Mouse (Mus musculus) gastrocnemius, adult 8-10 months (tissue): ENCODE measurements at regions not wholly inside any gene's neighbourhood (a gene's known extent, or its start where the extent isn't known, plus 50 kb on each side); places are given as distances from the start of the nearest gene placed in this dataset.

Experiments used
- DNase-seq, 2 experiments: peaks; one replicate each; pipeline ENCODE4 v3.0.0; 2022; ENCODE audit warnings: low spot score in 2 of 2

- no peak for DNase-seq
Measured at GRCm38 (mm10) chr8:36304809-36305208, 539.2 kb downstream of the Gm19410 start.

DNA sequence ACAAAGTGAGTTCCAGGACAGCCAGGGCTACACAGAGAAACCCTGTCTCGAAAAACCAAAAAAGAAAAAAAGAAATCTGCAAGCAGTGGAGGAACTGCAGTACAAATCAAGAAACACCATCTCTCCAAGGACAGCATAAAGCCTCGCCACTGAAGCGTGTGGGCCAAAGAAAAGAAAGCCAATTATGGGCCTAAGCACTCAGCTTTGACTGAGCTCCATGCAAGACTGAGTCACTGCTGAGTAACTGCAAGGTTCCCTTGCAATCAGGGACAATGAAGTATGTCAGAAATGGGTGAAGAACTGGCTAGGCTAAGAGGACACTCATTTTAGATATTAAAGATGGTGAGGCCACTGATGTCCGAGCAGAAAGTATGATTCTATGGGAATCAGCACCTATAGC is 540.7 kb downstream of the Gm19410 start:
- no peak for DNase-seq

- DNase-seq, result no peak
Measured at GRCm38 (mm10) chr8:36307496-36307895, 541.9 kb downstream of the Gm19410 start.

- no peak for DNase-seq
Measured at GRCm38 (mm10) chr8:36308056-36308455, 542.5 kb downstream of the Gm19410 start.

DNA sequence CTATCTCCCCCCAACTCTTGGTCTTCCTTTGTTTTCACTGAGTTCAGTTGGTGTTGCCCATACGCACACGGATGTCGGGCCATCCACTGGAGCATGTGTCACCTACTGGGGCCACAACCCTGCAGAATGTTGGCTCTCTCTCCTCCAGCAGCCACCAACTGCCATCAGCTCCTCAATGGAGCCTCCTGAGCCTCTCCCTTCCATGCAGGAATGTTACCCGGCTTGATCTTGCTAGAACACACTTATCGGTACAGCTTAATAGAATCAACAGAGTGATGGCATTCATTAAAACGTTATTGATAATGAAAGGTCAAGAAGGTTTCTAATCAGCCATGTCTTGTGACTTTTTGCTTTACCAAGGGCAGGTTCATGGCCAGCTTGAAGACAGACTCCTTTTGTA is 543.7 kb downstream of the Gm19410 start:
- DNase-seq, result no peak

GRCm38 (mm10) chr8:36309952-36310351 is 544.4 kb downstream of the Gm19410 start:
- DNase-seq, result no peak

DNA sequence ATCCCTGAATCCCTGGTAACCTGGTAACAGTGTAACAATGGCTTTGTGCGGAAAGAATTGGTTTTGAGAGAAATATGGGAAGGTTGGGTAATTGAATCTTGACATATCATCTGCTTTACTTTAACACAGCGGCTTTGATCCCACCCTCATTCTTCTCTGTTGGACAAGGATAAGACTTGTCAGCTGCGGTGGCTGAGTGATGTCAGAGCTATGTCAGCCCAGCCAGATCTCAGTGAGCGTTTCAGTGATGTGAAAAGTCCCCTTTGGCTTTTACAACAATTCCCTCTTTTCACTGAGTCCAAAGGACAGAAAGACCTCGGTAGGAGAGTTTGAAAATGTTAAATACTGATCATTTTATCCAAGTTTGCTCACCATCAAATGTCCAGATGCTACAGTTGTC is 546.1 kb downstream of the Gm19410 start:
- DNase-seq, result no peak

DNA sequence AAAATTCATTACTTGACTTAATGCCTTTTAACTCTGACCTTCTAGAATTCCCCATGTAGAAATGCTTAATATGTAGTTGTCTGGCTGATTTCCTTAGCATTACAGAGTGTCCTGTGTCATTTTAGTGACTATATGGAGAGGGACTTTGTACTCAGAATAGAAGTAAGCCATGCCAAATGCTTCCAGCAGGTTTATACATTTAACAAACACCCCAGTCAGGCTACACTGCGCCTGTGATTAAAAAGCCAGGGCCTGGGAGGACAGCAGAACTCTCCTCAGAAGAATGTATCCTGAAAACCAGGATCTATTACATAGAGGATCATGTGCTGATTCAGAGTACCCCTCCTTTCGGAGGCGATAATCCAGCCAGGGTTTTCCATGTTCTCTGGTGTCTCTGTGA is 547.4 kb downstream of the Gm19410 start:
- DNase-seq, result no peak

DNA sequence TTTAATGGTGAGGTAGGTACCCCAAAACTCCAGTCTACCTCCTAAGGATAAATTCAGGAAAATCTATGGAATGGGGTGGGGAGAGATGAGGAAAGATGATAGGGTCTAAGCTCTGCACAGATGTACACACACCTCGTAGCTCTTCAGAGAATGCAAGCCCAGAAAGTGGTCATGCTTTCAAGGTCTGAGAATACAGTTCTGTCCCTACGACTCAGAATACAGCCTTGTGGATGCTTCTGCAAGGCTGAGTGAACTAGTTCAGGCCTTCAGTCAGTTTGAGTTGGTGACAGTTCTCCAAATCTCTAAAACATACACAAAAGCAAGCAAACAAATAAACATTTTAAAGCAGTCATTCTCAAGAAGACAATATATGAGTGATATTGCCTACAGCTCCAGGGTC is 552.8 kb downstream of the Gm19410 start:
- no peak for DNase-seq

DNA sequence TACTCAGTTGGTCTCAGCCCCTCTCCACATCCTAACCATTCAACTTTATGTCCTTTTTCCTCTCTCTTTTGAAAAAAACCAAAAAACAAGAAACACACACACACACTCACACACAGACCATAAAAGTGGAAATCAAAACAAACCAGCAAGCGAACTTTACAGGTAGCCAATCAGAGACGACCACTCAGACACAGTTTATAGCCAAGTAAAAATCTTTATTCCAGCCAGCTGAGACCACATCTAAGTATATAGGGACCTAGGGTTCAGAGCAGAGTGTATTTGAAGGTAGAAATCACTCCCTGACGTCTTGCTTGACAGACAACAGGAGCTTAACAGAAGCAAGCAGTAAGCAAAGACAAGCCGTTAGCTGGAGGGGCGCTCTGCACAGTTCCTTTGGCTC is 553.3 kb downstream of the Gm19410 start:
- no peak for DNase-seq

DNA sequence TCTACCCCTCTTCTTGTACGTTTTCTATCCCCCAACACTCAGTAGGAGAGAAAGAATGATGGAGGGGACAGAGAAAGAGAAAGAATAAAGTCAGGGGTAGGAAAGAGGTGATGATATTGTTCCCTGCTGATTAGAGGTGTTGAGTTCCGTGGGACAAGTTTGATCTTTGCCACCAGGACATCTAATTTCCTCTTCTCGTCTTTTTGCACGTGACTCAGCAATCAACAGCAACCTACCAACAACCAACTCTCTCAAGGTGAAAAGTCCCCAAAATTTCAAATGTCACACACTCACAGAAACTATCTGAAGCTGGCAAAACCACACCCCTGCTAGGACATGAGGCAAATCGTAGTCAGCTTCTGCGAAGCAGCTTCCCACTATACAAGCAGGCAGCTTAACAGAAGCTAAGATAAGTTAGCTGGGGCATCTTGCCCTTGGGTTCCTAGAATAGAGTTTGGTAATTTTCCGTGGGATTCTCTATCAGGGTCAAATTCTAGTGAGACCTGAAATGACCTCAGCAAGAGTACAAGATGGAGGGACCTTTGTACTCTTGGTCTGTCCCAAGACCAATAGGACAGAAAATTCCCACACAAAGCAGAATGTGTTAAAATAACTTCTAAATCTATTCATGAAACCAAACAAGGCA is 553.8 kb downstream of the Gm19410 start:
- DNase-seq, result no peak

DNA sequence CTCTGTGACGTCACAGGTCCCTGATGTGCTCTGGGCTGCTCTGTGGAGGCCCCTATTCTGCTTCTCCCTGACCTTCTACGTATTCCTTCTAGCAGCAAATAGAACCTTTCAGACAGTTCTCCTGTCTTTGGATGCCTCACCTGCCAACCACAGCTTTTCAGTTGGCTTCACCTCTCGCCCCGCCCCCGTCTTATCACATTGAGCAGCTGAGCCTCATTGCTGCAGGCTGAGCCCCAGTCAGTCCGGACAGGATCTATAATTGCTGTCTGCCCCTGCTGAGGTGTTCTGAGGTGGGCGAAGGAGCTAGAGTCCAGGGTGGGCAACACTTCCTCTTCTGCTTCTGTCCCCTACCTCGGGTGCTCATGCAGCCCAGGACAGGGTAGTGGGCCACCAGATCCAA is 556.5 kb downstream of the Gm19410 start:
- DNase-seq, result no peak

GRCm38 (mm10) chr8:36322578-36322977 is 557.0 kb downstream of the Gm19410 start:
- DNase-seq, result no peak

GRCm38 (mm10) chr8:36338628-36339027 is 573.0 kb downstream of the Gm19410 start:
- DNase-seq, result no peak

DNA sequence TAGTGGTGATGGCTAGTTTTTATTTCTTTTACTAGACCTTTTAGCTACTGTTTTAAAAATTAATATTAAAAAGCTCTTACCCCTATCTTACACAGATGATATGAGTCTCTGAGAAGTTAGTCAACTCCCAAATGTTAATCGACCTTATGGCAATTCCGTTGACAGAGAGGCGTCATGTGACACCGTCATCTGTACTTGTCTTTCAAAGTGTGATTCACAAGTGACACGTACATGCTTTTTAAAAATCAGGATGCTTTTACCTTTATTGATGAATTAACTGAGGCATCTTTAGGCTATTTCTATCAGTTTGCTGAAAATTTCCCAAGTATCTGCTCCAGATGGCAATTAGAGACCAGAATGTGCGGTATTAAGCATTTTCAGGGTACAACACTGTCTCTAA is 573.9 kb downstream of the Gm19410 start:
- no peak for DNase-seq

GRCm38 (mm10) chr8:36340454-36340853 is 574.9 kb downstream of the Gm19410 start:
- DNase-seq, result no peak

- DNase-seq, result no peak
Measured at GRCm38 (mm10) chr8:36341965-36342364, 576.4 kb downstream of the Gm19410 start.

DNA sequence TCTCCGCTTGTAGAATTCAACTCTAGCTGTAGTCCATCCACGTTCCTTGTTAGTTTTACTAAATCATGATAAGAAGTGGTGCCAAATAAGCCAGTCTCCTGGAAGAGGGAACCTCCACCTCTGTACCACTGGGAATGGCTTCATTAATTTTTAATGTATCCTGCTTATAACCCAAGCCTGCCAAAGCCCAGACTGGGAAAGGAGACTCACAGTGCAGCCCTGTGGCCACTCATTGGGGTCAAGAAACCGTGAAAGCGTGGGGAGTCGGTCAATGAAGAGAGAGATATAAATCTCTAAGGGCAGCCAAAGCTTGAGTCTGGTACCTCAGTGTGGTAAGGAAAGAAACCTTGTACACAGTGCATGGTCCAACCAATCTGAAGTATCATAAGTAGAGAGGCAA is 577.1 kb downstream of the Gm19410 start:
- DNase-seq, result no peak

- DNase-seq, result peak; percentile 70 to 72
Measured at GRCm38 (mm10) chr8:36346682-36347324, 581.2 kb downstream of the Gm19410 start.

- no peak for DNase-seq
Measured at GRCm38 (mm10) chr8:36348067-36348466, 582.5 kb downstream of the Gm19410 start.

DNA sequence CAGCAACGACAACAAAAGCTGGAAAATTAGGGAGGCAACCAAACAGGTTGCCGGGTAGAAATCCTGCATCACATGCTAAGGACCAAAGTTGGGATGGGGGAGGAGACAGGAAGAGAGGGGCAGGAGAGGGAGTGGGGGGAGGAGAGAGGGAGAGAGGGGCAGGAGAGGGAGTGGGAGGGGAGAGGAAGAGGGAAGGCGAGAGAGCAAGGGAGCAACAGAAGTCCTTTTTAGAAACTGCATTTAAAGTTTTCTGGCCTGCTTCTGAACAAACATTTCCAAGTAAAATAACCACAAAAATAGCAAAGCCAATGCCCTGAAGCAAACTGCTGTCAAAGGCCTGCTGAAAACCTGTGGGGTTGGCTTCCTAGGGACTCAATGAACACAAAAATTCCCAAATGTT is 589.3 kb downstream of the Gm19410 start:
- no peak for DNase-seq

DNA sequence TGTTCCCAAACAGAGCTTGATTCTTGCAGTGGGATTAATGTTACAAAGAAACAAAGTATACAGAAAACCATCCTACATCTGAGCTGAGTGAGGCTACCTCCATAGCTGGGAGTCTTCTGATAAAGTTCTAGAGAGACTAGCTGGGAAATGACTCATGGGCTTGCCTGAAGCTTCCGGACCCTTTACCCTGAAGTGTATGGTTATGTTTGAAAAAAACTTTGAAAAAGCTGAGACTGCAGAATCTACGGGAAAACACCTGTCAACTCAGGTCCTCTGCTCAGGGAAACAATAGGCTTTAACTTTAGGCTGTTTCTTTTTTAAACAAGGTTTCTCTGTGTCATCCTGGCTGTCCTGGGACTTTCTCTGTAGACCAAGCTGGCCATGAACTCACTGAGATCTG is 593.4 kb downstream of the Gm19410 start:
- no peak for DNase-seq

DNA sequence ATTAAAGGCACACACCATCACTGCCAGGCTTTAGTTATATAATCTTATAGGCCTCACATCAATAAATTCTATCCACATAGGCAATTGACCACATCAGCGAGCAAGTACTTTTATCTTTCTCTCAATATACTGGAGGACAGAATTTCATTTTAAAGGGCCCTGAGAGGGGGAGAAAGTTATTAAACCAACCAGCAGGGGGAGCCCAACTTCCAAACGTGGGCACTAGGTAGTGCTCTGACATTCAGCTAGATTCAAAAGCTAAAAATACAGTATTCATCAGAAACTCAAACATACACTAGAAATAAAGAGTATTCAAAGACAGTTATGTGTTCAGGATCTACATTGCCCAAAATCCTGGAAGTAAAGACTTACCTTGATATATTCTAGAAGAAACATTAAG is 595.7 kb downstream of the Gm19410 start:
- peak; percentile 6 to 19 for DNase-seq

GRCm38 (mm10) chr8:36361818-36362217 is 596.2 kb downstream of the Gm19410 start:
- no peak for DNase-seq
